Mouse (Mus musculus) CH12.LX (cell line): ENCODE results near the gene Ski. TPM values are rescaled to one million over a fixed set of nuclear protein-coding genes. Genes with fewer than 3 reads are reported as not detected.

Experiments used
- DNase-seq: peaks from one replicate; pipeline ENCODE4 v3.0.0-alpha.2; 2013; ENCODE audit errors: extremely low read depth
- H3K27ac ChIP-seq: 2 replicates; pipeline ENCODE4 v1.5.1; 2012; ENCODE audit warnings: low read depth, mild to moderate bottlenecking, control low read depth, moderate library complexity; ENCODE audit not compliant: insufficient read depth
- H3K27me3 ChIP-seq: replicated peaks from 2 replicates; pipeline ENCODE3; 2012; ENCODE audit warnings: inconsistent platforms
- H3K36me3 ChIP-seq, 2 experiments: replicated peaks in 1 of 2; 2 replicates each; pipeline versions ENCODE3 to v1.6.1; 2012; ENCODE audit warnings: inconsistent platforms in 1 of 2, low read length in 1 of 2, mild to moderate bottlenecking in 1 of 2, mixed read lengths in 1 of 2, moderate library complexity in 1 of 2; ENCODE audit not compliant: control insufficient read depth in 1 of 2, insufficient read depth in 1 of 2
- H3K4me1 ChIP-seq, 2 experiments: 2 replicates each; pipeline ENCODE4 v1.6.1; 2012; ENCODE audit warnings: inconsistent platforms in 1 of 2, moderate library complexity in 1 of 2; ENCODE audit not compliant: insufficient read depth in 2 of 2, control insufficient read depth in 1 of 2
- H3K4me2 ChIP-seq: 2 replicates; pipeline ENCODE4 v1.6.1; 2012; ENCODE audit warnings: low read depth, mild to moderate bottlenecking, control low read depth; ENCODE audit not compliant: poor library complexity, insufficient read depth, severe bottlenecking
- H3K4me3 ChIP-seq, 3 experiments: fragments of 150-350 bp in 1 of 3; sonication (generic) in 1 of 3; replicated peaks in 1 of 3; 2 replicates each; pipeline versions ENCODE3 to v1.5.1; 2011 to 2012; ENCODE audit warnings: low read depth in 2 of 3, low read length in 2 of 3, mild to moderate bottlenecking in 2 of 3, moderate library complexity in 2 of 3, control low read depth in 1 of 3, improper control_type of control experiment in 1 of 3, inconsistent platforms in 1 of 3, mixed read lengths in 1 of 3; ENCODE audit not compliant: poor library complexity in 1 of 3
- H3K79me2 ChIP-seq: replicated peaks from 2 replicates; pipeline ENCODE4 v1.6.1; 2012; ENCODE audit warnings: mild to moderate bottlenecking, moderate library complexity; ENCODE audit not compliant: control insufficient read depth, poor library complexity, insufficient read depth, severe bottlenecking; ENCODE audit errors: extremely low read depth
- H3K9ac ChIP-seq: 2 replicates; pipeline ENCODE4 v1.6.1; 2012; ENCODE audit warnings: low read depth, mild to moderate bottlenecking, control low read depth, moderate library complexity; ENCODE audit not compliant: insufficient read depth
- H3K9me3 ChIP-seq: replicated peaks from 2 replicates; pipeline ENCODE3; 2012; ENCODE audit warnings: low read length, inconsistent platforms, mixed read lengths
- BHLHE40 ChIP-seq: IDR thresholded peaks from 2 replicates; pipeline ENCODE4 v1.6.1; 2011; ENCODE audit warnings: mild to moderate bottlenecking, low read depth, low read length, improper control_type of control experiment
- CHD1 ChIP-seq: IDR thresholded peaks from 2 replicates; pipeline ENCODE4 v1.6.1; 2012; ENCODE audit warnings: low read depth, low read length, improper control_type of control experiment, inconsistent platforms
- CTCF ChIP-seq, 2 experiments: IDR thresholded peaks in 1 of 2; conservative IDR thresholded peaks in 1 of 2; 2 replicates each; pipeline ENCODE4 v1.5.1; 2011 to 2012; ENCODE audit warnings: low read depth in 2 of 2, low read length in 2 of 2, improper control_type of control experiment in 1 of 2, inconsistent platforms in 1 of 2, mild to moderate bottlenecking in 1 of 2, moderate library complexity in 1 of 2
- EP300 ChIP-seq: IDR thresholded peaks from 2 replicates; pipeline ENCODE4 v1.6.1; 2011; ENCODE audit warnings: low read length, improper control_type of control experiment
- GABPA ChIP-seq: IDR thresholded peaks from 2 replicates; pipeline ENCODE4 v1.6.1; 2012; ENCODE audit warnings: low read depth, low read length, improper control_type of control experiment, inconsistent platforms; ENCODE audit not compliant: insufficient replicate concordance
- JUN ChIP-seq: IDR thresholded peaks from 2 replicates; pipeline ENCODE4 v1.6.1; 2011; ENCODE audit warnings: low read depth, mild to moderate bottlenecking, low read length, improper control_type of control experiment, moderate library complexity; ENCODE audit not compliant: insufficient read depth
- MAX ChIP-seq: IDR thresholded peaks from 2 replicates; pipeline ENCODE4 v1.6.1; 2011; ENCODE audit warnings: low read length, improper control_type of control experiment
- MAZ ChIP-seq: IDR thresholded peaks from 2 replicates; pipeline ENCODE4 v1.6.1; 2012; ENCODE audit warnings: low read depth, mild to moderate bottlenecking, inconsistent platforms, low read length, improper control_type of control experiment, moderate library complexity
- NELFE ChIP-seq: IDR thresholded peaks from 2 replicates; pipeline ENCODE4 v1.6.1; 2011; ENCODE audit warnings: low read depth, low read length, improper control_type of control experiment
- NRF1 ChIP-seq: IDR thresholded peaks from 2 replicates; pipeline ENCODE4 v1.6.1; 2014; ENCODE audit warnings: low read depth, mild to moderate bottlenecking, inconsistent platforms, low read length, improper control_type of control experiment, moderate library complexity
- POLR2A ChIP-seq: IDR thresholded peaks from 2 replicates; pipeline ENCODE4 v1.6.1; 2011; ENCODE audit warnings: low read depth, mild to moderate bottlenecking, improper control_type of control experiment, low read length
- POLR2AphosphoS2 ChIP-seq: IDR thresholded peaks from 2 replicates; pipeline ENCODE4 v1.6.1; 2011; ENCODE audit warnings: low read depth, low read length, improper control_type of control experiment
- RCOR1 ChIP-seq: conservative IDR thresholded peaks from 2 replicates; pipeline ENCODE4 v1.6.1; 2012; ENCODE audit warnings: low read depth, mild to moderate bottlenecking, inconsistent platforms, low read length, improper control_type of control experiment
- SIN3A ChIP-seq: IDR thresholded peaks from 2 replicates; pipeline ENCODE4 v1.6.1; 2012; ENCODE audit warnings: low read length, improper control_type of control experiment, inconsistent platforms
- SMC3 ChIP-seq: IDR thresholded peaks from 2 replicates; pipeline ENCODE4 v1.6.1; 2011; ENCODE audit warnings: low read depth, low read length, improper control_type of control experiment
- TCF12 ChIP-seq: IDR thresholded peaks from 2 replicates; pipeline ENCODE4 v1.6.1; 2014; ENCODE audit warnings: low read depth, mild to moderate bottlenecking, inconsistent platforms, low read length, improper control_type of control experiment
- USF1 ChIP-seq: IDR thresholded peaks from 2 replicates; pipeline ENCODE4 v1.6.1; 2014; ENCODE audit warnings: low read depth, mild to moderate bottlenecking, inconsistent platforms, low read length, improper control_type of control experiment
- USF2 ChIP-seq: conservative IDR thresholded peaks from 2 replicates; pipeline ENCODE4 v1.6.1; 2011; ENCODE audit warnings: low read depth, low read length, improper control_type of control experiment
- ZNF384 ChIP-seq: IDR thresholded peaks from 2 replicates; pipeline ENCODE4 v1.6.1; 2012; ENCODE audit warnings: low read depth, low read length, improper control_type of control experiment, inconsistent platforms
- dilution Hi-C: fragments of 300-500 bp; cut with MboI; formaldehyde crosslinking; loops from 2 replicates; pipeline ENCODE4 v1.14.3; 2020; ENCODE audit warnings: low sequenced_read_pairs; ENCODE audit not compliant: extremely low pct_unique_long_range_greater_than_20kb, extremely low pct_ligation_motif_present
- in situ Hi-C: fragments of 300-500 bp; cut with MboI; formaldehyde crosslinking; loops from 3 replicates; pipeline ENCODE4 v1.14.3; 2019; ENCODE audit warnings: low sequenced_read_pairs, low pct_ligation_motif_present, low pct_unique_long_range_greater_than_20kb, mixed read lengths
- polyA plus RNA-seq: library from polyadenylated mRNA; unstranded; fragments of >175 nt; gene quantifications from 2 replicates; pipeline ENCODE4 v1.2.1, GENCODE M21; 2012; ENCODE audit warnings: low read depth; ENCODE audit not compliant: insufficient read length
- total RNA-seq, 2 experiments: library from RNA; depleted of rRNA; stranded (reverse); fragments of 300-350 nt in 1 of 2; fragments of >200 nt in 1 of 2; gene quantifications; 2 replicates each; pipeline ENCODE4 v1.2.3; 2012 to 2014

Ski gene
- total and polyA plus RNA-seq, 3 experiments = 4.1 to 17.9 (median 10.1) TPM

GRCm38 (mm10) chr4:155233878-155234277, 11.5 kb upstream of the Ski start:
- H3K4me3 ChIP-seq = no peak overlapping the region

GRCm38 (mm10) chr4:155228461-155228860, 6.1 kb upstream of the Ski start:
- Histone ChIP-seq H3K4me2 (no peak overlapping the region), H3K27me3 (peaks cover 56% of the 10 kb centered on the region), H3K9ac (no peak overlapping the region), H3K79me2 (no peaks in the 10 kb centered on the region), H3K36me3 (no peaks in the 10 kb centered on the region), H3K4me3 (no peak overlapping the region), H3K9me3 (no peaks in the 10 kb centered on the region), H3K27ac (no peak overlapping the region), H3K4me1 (peaks cover 8 to 11% of the 10 kb centered on the region in 2 experiments)
- no peak for TF ChIP-seq NRF1
- no peak for DNase-seq
- dilution Hi-C loops = no loop called here
- in situ Hi-C loops = loop anchor here (25.0 kb wide), 1 partner anchor 266 kb away; the partner anchor contains the start of genes Hes5 and Pank4

More at GRCm38 (mm10) chr4:155233878-155234277, 11.5 kb upstream of the Ski start:
- Histone ChIP-seq H3K27me3 (peaks cover 21% of the 10 kb centered on the region), H3K9ac (no peak overlapping the region), H3K4me1 (peaks cover 42 to 48% of the 10 kb centered on the region in 2 experiments), H3K27ac (peak overlapping the region; percentile 22; the same call in 1 of the 2 replicates), H3K4me2 (peak overlapping the region; percentile 30), H3K79me2 (no peaks in the 10 kb centered on the region), H3K36me3 (no peaks in the 10 kb centered on the region), H3K9me3 (no peaks in the 10 kb centered on the region)
- dilution Hi-C loops (no loop called here), in situ Hi-C loops (loop anchor here (5.0 to 25.0 kb wide), 2 partner anchors 72 to 272 kb away; partner anchors contain the start of genes Hes5 and Pank4)
- no peak for DNase-seq
- no peak for TF ChIP-seq MAX
- peak; percentile 77 for TF ChIP-seq BHLHE40

GRCm38 (mm10) chr4:155227986-155228385, 5.6 kb upstream of the Ski start:
- in situ Hi-C loops = loop anchor here (25.0 kb wide), 1 partner anchor 266 kb away; the partner anchor contains the start of genes Hes5 and Pank4
- dilution Hi-C loops = no loop called here
- no peak for TF ChIP-seq MAZ
- TF ChIP-seq GABPA = no peak
- TF ChIP-seq NELFE = no peak
- TF ChIP-seq CHD1 = no peak
- no peak for TF ChIP-seq CTCF (conservative IDR thresholded peaks at IDR 0.05 in 1 of 2, IDR thresholded peaks at IDR 0.05 in 1 of 2; ENCODE audit: low read depth in 2 of 2, low read length in 2 of 2)
- no peak for TF ChIP-seq POLR2AphosphoS2
- TF ChIP-seq RCOR1 = no peak
- no peak for TF ChIP-seq SMC3
- no peak for TF ChIP-seq TCF12
- TF ChIP-seq USF1 = no peak
- TF ChIP-seq JUN = no peak
- no peak for TF ChIP-seq USF2
- no peak for TF ChIP-seq ZNF384
- TF ChIP-seq POLR2A = no peak
- TF ChIP-seq EP300 = no peak
- TF ChIP-seq SIN3A = no peak
- Histone ChIP-seq H3K9ac (no peak overlapping the region), H3K27me3 (peaks cover 54% of the 10 kb centered on the region), H3K79me2 (no peaks in the 10 kb centered on the region), H3K4me1 (peaks cover 7 to 9% of the 10 kb centered on the region in 2 experiments), H3K27ac (no peak overlapping the region), H3K36me3 (no peaks in the 10 kb centered on the region), H3K4me2 (no peak overlapping the region), H3K4me3 (no peak overlapping the region), H3K9me3 (no peaks in the 10 kb centered on the region)
- no peak for DNase-seq
